Mouse (Mus musculus) brain, embryonic 14.5 days (tissue): ENCODE data around the gene Prkcz.

Experiments used
- CTCF ChIP-seq: fragments of 200-500 bp; IDR thresholded peaks from 2 replicates; pipeline ENCODE4 v1.5.1; 2012; ENCODE audit warnings: inconsistent platforms, mild to moderate bottlenecking, moderate library complexity, borderline replicate concordance; ENCODE audit not compliant: insufficient read depth, insufficient read length; ENCODE audit errors: extremely low read depth
- POLR2A ChIP-seq: fragments of 200-500 bp; IDR thresholded peaks from 2 replicates; pipeline ENCODE4 v1.6.1; 2012; ENCODE audit warnings: mild to moderate bottlenecking, inconsistent platforms, borderline replicate concordance; ENCODE audit not compliant: poor library complexity, insufficient read depth, insufficient read length, severe bottlenecking; ENCODE audit errors: extremely low read depth

DNA sequence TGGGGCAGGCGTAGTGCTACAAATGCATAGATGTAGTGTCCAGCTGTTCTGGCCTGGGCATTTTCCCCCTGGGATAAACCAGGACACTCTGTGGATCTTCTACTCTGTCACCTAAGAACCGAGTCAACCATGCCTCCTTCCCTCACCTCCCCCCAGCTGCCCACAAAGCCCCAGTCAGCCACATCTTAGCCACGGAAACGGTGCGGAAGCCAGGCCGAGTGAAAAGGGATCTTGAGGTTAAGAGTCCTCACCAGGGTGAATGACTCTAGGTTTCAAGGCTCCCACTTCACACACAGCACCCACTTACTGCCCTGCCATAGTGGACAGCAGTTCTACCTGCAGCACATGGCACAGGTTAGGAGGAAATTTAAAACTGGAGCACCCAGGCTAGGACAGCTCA, 7.1 kb downstream of the Prkcz start:
- TF ChIP-seq POLR2A (no peak), CTCF (no peak)
